Mouse (Mus musculus): Measurements from ENCODE around the gene Hk2.

DNA sequence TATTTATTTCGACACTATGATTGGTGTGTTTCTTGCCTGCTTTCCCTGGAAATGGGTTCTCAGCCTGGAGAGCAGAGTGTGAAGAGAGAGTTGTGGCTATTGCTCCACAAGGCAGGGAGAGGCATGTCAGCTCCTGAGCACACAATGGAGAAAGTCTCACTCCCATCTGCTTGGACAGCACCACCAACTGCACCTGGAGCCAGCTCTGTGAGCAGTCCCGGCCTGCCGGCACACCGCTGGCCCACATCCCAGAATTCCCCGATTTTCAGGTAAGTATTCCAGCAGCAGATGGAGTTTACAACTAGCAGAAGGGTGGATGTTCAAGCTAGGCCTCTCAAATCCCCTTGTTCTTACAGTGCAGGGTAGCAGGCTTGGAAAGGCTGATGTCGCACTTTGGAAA lies 59.0 kb downstream of the Hk2 start:
- TF ChIP-seq CTCF (IDR thresholded peaks at IDR 0.05; ENCODE audit: low read depth, low read length) (no peak), POLR2A (IDR thresholded peaks at IDR 0.05; ENCODE audit: extremely low read depth, insufficient read depth, low read length) (no peak)

Data from liver, adult 2 months (tissue).